Mouse (Mus musculus) liver, adult 2 months (tissue): ENCODE data around the gene Tle6.

Source experiments
- CTCF ChIP-seq: fragments of 200-500 bp; IDR thresholded peaks from 2 replicates; pipeline ENCODE4 v1.5.1; 2011; ENCODE audit warnings: low read depth, low read length, control low read depth
- POLR2A ChIP-seq: fragments of 200-500 bp; IDR thresholded peaks from 2 replicates; pipeline ENCODE4 v1.6.1; 2011; ENCODE audit warnings: low read length, control low read depth; ENCODE audit not compliant: insufficient read depth; ENCODE audit errors: extremely low read depth

DNA sequence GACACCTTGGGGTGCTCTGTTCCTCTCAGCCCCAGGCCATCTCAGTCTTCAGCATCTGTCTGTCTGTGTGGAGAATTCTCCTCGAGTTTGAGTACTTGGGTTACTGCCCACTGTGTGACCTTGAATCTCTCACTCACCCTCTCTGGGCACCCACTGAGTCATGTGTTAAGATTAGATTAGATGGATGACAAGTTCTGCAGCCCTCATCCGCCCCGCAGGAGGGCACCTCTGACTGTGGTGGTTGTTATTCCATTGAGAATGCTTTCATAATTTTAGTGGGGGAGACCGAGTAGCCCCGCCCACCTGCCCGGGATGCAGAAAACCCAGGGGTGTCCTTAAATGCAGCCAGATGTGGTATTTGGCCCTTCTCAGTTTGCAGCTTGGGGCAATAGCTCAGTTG, 37.4 kb downstream of the Tle6 start:
- TF ChIP-seq CTCF, result no peak
- TF ChIP-seq POLR2A, result no peak
